ENCODE assay signal across 8 mouse cellular contexts in genomic region chr19:20601739-20602138, GRCm38 (mm10).
DNase-seq lines count a peak whose midpoint lies in the region; ATAC-seq and TF ChIP-seq lines count a peak whose summit lies in the region.

No protein-coding gene starts in this region.

- WGBS in bone marrow, adult 2 months = 46% methylated on average over 3 of the region's 3 CpGs
- 35% methylated on average over 3 of the region's 3 CpGs for WGBS in lung, embryonic 16.5 days
- WGBS in hindbrain, embryonic 10.5 days = 66% methylated on average over 3 of the region's 3 CpGs

- H3K4me2 ChIP-seq in lung, embryonic 16.5 days (ENCODE audit: low read depth, low read length) = peak overlapping the region; percentile 46

- no peaks in the 10 kb centered on the region for H3K9me3 ChIP-seq in lung, embryonic 16.5 days (ENCODE audit: control insufficient read depth, low read length)
- no peaks in the 10 kb centered on the region for H3K9me3 ChIP-seq in hindbrain, embryonic 10.5 days

- no peaks in the 10 kb centered on the region for H3K36me3 ChIP-seq in lung, embryonic 16.5 days (ENCODE audit: control insufficient read depth, insufficient read depth, low read length)
- no peaks in the 10 kb centered on the region for H3K36me3 ChIP-seq in hindbrain, embryonic 10.5 days

- H3K4me3 ChIP-seq in bone marrow, adult 2 months (replicated peaks; ENCODE audit: control insufficient read depth, low read depth, low read length) = peak overlapping the region; percentile 29
- H3K4me3 ChIP-seq in lung, embryonic 16.5 days (ENCODE audit: low read length) = peak overlapping the region; percentile 25; the same call in 1 of the 2 replicates
- H3K4me3 ChIP-seq in hindbrain, embryonic 10.5 days = no peak overlapping the region

- peak; percentile 6 for DNase-seq in 3T3-L1 (ENCODE audit: low read depth, low spot score)
- peak; percentile 72 for DNase-seq in kidney, adult 11 months
- peak; percentile 68 for DNase-seq in testis, postnatal 10 days (ENCODE audit: low spot score)
- no peak for DNase-seq in left cerebral cortex, adult 18-20 months (ENCODE audit: low spot score in 2 of 2)
- DNase-seq in hindbrain, embryonic 10.5 days (ENCODE audit: low spot score) = no peak
- DNase-seq in cerebellum, postnatal 14 days = no peak

- no peak overlapping the region for H3K27ac ChIP-seq in bone marrow, adult 2 months (ENCODE audit: control insufficient read depth, insufficient read depth, low read depth, low read length, poor library complexity)
- H3K27ac ChIP-seq in lung, embryonic 16.5 days (ENCODE audit: low read length) = peak overlapping the region; percentile 47
- H3K27ac ChIP-seq in hindbrain, embryonic 10.5 days = no peak overlapping the region

- H3K9ac ChIP-seq in lung, embryonic 16.5 days (ENCODE audit: low read length) = no peak overlapping the region

- TF ChIP-seq CTCF in bone marrow, adult 2 months (IDR thresholded peaks at IDR 0.05; ENCODE audit: control insufficient read depth, insufficient read depth, low read length) = no peak

- peak; percentile 81 for ATAC-seq in lung, embryonic 16.5 days (ENCODE audit: low read depth)

- H3K27me3 ChIP-seq in lung, embryonic 16.5 days (ENCODE audit: control insufficient read depth, insufficient read depth, low read depth, low read length) = no peaks in the 10 kb centered on the region
- no peaks in the 10 kb centered on the region for H3K27me3 ChIP-seq in hindbrain, embryonic 10.5 days (ENCODE audit: insufficient read depth, poor library complexity, severe bottlenecking)

- H3K4me1 ChIP-seq in bone marrow, adult 2 months (ENCODE audit: control insufficient read depth, insufficient read depth, low read length) = no peaks in the 10 kb centered on the region
- H3K4me1 ChIP-seq in lung, embryonic 16.5 days (replicated peaks; ENCODE audit: control insufficient read depth, insufficient read depth, low read length) = no peaks in the 10 kb centered on the region; the same call in 1 of the 2 replicates
- H3K4me1 ChIP-seq in hindbrain, embryonic 10.5 days (replicated peaks) = no peaks in the 10 kb centered on the region

- TF ChIP-seq POLR2A in bone marrow, adult 2 months (IDR thresholded peaks at IDR 0.05; ENCODE audit: borderline replicate concordance, control insufficient read depth, low read depth, low read length) = no peak

Comparison
In these comparisons a context has a peak if more than half of its experiments do, and no peak if none do; other contexts are left out.
1. DNase-seq: peak in 3T3-L1 (single experiment), kidney, adult 11 months (single experiment) and testis, postnatal 10 days (single experiment); none in left cerebral cortex, adult 18-20 months (0 of 2), hindbrain, embryonic 10.5 days (single experiment) and cerebellum, postnatal 14 days (0 of 2).